Mouse (Mus musculus) neutrophil, adult 5-6 weeks (primary cell): ENCODE measurements around the gene Camk1g. TPM values are rescaled to one million over a fixed set of nuclear protein-coding genes. Genes with fewer than 3 reads are reported as not detected.

ENCODE experiments used
- ATAC-seq: fragments of 151-379, 151-347 bp; 2 replicates; pipeline ENCODE4 v1.8.0; 2017; ENCODE audit warnings: mild to moderate bottlenecking, moderate TSS enrichment; ENCODE audit not compliant: insufficient number of reproducible peaks, poor library complexity, low FRiP score, severe bottlenecking; ENCODE audit errors: extremely low read depth
- total RNA-seq: library from RNA; stranded (forward); fragments of 200-1000 nt; gene quantifications from 2 replicates; pipeline ENCODE4 v1.2.3, GENCODE M21; 2017

Gene Camk1g
- total RNA-seq: not detected in 2 replicates

DNA sequence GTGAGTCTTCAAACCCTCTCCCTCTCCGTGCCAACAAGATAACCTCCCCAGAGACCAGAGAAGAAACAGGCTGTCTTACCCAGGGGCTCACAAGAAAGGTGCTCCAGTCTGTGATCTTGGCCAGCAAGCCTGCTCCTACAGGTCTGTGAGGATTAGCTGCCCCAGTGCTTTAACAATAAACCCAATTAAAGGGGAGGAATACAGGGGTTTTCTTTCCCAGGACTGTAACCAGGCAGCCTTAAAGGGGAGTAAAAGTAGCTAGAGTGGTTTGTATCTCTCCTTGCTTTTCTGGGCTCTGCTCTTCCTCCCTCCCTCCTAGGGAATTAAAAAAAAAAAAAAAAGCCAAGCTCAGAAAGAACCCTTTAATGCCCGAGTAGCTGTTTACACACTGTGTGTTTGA lies at the start of gene Camk1g:
TSS of gene Camk1g (minus strand) at position 203 of the 400 bp plus-strand sequence.
- no peak for ATAC-seq

DNA sequence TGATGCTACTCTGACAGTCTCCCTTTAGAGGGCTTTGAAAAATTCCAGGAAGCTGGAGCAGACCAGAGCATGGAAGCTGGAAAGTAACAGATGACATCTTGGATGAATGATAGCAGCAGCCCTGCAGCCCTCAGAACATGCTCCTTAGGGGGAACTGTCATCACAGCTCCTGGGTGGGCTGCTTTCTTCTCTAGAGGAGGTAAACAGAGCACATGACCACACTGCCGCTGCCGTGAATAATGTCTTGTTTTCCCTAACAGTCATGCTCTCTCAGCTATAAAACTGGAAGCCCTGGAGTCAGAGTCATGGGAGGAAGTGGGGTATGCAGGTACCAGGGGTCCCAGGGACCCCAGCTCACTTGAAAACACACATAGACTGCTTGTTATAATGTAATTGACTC lies 49.1 kb upstream of the Camk1g start:
- ATAC-seq: no peak

DNA sequence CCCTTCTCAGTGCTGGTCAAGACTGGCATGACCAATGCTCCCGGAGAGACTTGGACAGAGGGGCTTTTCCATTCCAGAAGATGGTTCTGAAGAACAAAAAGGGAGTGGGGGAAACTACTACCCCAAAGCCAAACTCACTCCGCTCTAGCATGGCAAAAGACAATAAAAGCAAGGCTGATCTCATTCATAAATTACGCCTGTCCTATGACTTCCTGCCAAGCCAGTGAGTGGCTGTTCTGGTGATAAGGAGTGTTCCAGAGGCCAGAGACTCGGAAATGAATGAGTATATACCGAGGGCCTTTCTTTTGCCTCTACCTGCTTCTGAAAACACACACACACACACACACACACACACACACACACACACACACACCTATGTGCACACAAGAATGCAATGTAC lies 48.6 kb upstream of the Camk1g start:
- no peak for ATAC-seq

DNA sequence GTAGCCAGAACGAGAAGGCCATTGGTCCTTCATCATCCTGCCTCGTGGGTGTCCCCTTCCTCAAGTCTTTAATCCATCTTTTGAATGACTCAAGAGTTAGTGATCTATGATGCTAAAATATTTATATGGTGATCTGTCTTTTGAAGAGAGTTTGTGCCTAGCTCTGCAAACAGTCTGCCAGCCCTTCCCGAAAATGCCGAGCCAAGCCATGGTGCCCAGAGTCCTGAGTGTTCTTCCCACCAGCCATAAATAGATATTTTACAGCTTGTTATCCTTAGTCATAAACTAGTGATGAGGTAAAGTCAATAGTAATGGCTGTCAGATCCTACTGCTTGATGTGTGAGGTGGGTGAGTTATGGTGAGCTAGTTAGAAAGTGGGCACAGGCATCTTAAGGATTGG lies 44.0 kb upstream of the Camk1g start:
- no peak for ATAC-seq

DNA sequence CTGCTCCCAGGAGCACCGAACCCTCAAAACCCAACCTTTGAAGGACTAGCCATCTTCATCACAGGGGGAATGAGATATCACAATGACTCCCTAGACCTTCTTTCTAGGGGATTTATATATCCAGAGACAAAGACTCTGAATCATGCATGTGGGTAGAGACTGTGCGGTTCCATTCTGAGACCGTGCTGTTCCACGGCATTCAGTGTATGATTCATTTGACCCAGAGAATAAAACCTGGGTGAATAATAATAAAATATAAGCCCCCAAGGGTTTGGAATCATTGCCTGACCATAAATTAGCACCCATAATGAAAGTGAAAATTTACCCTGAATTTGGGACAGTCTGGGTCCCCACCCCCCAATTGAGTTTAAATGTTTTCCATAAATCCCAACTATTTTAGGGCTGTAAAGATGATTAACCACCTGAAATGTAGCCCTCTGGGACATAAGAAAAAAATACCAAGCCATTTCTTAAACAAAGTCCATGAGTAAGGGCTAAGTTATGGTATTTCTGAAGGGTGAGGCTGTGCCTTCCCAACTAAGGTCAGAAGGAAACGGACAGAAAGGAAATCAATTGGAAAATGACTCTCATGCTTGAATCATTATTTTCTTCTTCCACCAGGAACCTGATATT lies 43.4 kb upstream of the Camk1g start:
- no peak for ATAC-seq

DNA sequence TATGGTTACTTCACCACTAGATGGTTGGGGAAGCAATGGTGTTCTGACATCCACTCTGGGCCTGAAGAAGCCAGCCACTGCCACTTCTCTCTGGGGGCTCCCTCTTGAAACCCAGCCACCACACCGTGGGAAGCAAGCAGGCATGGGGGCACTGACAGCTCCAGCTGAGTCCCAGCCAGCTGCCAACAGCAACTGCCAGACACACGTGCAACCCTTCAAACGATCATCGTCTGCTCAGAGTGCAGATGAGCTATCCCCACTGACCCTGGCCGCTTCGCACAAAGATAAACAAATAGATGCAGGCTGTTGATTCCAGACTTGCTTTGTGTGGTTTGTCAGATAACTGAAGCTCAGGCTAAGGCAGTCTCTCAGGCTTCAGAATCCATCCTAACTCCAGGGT lies 37.4 kb upstream of the Camk1g start:
- no peak for ATAC-seq

DNA sequence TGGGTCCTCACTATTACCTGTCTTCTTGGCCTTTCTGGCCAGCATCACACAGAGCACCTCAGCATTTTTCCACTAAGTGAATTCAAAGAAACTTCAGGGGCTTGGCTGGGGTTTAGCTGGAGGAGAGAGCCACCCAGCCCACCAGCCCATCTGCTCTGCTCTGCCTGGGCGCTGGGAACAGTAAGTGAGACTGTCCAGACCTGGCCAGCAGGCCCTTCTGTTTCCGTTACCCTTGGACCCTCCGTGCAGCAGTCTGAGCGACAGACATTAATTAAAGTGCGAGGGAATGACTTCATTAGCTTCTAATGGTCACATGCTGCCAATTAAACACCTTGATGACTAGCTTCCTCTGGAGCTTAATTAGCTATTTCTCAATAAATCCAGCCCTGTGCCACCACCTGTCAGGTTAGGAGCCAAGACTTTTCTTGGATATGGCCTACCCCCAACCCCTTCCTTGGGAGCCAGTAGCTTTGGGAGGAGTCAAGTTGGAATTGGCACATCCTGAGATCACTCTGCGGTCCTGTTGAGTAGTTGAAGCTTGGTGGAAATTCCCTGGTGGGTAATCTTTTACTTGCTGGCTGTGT lies 36.1 kb upstream of the Camk1g start:
- ATAC-seq: no peak

DNA sequence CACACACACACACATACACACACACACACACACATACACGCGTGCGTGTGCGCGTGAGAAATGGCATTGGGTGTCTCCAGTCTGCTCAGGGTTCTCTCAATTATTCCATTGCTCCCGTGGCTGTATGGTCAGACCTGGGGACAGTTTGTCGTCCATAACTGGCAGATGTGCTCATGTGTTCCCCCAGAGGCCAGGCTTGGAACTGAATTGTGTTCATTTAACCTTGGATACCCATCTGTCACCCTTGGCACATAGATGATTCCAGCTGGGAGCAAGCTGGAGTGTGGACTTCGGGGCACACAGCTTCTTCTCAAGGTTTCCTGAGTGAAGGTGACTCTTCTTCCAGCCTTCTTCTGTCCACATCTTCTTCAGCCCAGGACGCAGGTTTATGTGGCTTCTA lies 31.6 kb upstream of the Camk1g start:
- no peak for ATAC-seq

DNA sequence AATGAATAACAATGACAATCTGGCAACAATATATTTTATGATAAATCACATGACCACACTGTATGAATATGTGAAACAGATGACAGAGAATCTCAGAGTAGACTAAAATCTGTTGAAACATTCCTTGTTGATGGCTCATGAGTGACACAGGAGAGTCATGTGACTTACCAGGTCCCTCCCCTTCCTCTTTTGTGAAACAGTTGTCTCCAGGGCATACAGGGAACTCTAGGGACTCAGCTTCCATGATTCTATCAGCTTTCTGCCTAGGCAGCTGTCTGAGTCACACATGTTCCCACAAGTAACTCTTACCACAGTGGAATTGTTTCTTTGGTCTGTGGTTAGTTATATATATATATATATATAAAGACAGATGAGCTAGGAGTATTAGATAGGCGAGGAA lies 30.2 kb upstream of the Camk1g start:
- no peak for ATAC-seq

DNA sequence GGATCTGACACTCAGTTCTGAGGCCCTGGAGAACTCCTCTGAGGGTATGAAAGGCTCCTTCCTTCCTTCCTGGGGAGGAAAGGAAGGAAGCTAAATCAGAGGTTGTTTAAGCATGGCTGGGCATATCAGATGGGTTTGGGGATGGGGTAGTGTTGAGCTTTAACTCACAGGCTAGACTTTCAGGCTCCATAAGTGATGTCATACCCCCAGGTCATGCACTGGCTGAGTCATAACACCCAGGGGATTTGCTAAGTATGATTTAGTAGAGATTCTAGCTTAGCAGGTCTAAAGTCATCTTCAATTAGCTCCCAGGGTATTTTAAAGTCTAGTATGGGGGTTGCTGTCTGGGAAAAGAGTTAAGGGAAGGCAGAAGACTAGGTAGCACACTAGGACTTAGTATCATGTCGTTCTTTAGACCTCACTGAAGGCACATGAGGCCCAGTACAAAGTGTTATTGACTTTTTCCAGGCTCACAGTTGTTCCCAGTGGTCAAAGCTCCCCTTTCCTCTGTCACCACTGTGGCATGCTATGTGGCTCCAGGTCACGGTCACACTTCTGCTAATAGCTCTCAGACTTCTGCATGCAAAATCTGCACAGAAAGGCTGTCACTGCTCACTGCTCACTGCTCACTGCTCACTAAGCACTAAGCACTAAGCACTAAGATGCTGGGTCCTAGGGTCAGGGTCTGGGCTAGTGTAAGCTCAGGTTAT lies 28.8 kb upstream of the Camk1g start:
- no peak for ATAC-seq

DNA sequence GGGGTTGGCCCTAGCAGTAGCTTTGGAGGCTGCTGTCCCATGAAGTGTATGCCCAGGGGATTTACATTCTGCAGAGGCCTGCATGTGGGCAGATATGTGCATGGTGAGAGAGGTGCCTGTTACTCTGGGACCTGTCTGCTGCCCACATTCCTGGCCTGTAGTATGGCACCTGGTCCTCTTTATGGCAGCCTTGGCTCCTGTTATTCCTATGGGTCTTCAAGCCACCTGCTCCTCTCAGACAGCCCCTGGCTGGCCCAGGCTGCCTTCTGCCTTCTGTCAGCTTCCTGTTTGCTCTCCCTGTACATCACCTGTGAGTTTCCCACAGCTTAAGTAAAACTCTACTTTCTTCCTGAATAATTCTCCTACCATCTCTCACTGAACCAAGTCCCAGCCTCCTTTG lies 27.0 kb upstream of the Camk1g start:
- no peak for ATAC-seq

DNA sequence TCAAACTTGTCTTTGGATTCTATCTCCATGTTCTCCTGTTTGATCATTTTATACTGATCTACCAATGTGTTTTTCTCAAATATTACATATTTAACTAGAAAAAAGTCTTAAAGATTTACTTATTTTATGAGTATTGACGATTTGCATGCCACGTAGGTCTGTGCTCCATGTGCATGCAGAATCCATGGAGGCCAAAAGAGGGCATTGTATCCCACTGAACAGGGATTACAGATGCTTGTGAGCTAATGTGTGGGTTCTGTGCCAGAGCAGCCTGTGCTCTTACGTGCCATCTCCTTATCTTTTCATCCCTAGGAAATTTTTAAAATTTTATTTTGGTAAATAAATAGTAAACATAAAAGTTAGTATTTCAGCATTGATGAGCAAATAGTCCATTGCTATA lies 22.2 kb upstream of the Camk1g start:
- no peak for ATAC-seq

DNA sequence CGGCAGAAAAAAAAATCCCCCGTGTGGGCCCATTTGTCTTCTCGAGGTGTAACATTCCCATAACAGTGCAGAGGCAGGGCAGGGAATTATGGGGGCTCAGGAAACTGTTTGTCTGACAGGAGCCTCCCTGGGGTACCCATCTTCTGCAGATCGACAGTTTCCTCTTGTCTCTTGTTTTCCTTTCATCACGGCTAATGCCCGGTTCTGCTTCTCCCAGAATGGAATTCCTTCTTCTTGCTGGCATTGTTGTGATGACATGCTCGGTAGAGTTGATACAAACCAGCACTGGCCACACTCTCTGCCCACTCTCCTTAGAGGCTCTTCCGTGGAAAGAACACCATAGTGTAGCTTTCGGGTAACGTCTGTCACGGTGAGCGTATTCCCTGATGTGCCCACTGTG lies 19.9 kb upstream of the Camk1g start:
- ATAC-seq: no peak

DNA sequence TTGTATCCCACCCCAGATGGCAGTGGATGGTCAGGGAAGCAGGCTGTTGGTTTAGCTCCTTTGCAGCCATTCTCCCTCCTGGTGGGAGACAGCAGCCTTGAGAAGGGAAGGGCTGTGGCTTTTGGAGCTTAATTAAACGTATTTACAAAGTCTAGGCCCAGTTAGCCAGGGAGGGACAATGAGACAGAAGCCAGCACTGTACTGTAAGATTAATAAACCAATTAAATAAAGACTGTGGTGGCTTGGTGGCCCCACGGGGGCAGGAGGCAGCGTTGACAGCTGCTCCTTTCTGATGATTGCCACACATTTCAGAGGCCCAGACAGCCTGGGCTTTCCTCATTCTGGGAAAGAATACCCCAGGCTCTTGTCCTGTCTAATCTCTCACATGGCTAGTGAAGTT lies 19.4 kb upstream of the Camk1g start:
- no peak for ATAC-seq

DNA sequence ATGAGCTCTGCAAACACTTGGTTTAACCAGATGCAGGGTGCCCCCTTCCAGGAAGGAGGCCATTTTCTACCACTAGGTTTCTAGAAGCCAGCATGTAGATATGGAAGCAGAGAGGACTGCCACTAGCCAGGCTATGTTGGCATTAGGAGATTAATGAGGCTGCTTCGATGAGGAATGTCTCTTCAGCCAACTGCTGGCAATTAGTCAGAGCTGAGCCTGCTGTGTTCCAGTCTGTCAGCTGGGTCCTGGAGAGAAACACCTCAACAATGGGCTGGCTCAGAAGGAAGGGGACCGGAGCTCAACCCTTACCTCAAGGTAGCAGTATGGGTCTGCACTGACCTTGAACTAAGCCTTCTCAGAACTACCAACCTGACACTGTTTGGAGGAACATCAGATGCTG lies 17.1 kb upstream of the Camk1g start:
- ATAC-seq: no peak

DNA sequence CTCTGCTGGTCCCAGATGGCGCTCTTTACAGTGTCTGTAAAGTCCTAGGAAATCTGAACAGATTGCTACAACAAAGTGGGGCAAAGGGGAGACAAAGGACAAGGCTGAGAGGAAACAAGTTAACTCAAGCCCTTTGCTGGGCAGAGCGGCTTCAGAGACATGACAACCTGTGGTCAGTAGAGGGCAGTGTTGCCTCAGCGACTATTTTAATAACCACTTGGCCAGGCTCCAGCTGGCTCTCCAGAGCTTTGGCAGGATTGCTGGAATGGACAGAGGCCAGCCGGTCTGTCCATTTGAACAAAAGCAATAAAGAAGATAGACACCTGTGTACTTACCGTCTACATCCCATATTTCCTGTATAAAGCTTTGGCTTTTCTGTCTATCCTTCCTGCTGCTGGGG lies 16.0 kb upstream of the Camk1g start:
- no peak for ATAC-seq

DNA sequence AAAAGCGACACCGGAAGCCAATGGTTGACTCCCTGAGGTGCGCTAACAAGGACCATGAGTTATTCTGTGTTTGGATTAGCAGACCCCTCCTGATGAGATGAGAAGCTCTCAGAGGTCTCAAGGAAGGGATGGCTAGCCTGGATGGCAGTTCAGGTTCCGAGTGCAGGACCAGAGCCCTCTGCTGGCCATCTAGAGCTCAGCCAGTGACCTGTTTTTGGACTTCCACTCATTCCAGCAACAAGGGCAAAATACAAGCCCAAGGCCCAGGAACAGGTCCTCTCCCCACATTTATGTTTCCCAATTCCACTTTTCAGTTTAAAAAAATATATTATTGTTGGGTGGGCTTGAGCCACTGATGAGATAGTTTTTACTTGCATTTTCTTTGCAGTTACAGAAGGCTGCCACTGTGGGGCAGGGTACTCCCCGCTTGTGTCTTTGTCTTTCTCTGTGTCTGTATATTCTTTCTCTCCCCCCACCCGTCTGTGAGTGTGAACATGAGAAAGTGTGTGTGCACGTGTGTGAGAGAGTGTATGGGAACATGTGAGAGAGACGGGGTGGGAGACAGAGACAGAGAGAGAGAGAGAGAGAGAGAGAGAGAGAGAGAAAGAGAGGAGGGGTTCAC lies 12.9 kb upstream of the Camk1g start:
- peak; percentile 55; the same call in 1 of the 2 replicates for ATAC-seq

DNA sequence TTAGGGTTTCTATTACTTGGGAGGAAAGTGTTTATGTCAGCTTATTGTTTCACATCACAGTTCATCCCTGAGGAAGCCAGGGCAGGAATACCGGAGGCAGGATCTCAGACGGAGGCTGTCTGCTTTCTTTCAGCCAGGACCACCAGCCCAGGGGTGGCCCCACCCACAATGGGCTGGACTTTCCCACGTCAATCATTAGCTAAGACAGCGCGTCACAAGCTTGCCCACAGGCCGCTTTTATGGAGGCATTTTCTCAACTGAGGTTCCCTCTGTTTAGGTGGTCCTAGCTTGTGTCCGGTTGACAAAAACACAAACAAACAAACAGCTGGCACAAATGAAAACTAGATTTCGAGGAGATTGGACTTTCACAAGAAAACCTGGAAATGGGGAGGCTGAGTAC lies 12.3 kb upstream of the Camk1g start:
- ATAC-seq: no peak

DNA sequence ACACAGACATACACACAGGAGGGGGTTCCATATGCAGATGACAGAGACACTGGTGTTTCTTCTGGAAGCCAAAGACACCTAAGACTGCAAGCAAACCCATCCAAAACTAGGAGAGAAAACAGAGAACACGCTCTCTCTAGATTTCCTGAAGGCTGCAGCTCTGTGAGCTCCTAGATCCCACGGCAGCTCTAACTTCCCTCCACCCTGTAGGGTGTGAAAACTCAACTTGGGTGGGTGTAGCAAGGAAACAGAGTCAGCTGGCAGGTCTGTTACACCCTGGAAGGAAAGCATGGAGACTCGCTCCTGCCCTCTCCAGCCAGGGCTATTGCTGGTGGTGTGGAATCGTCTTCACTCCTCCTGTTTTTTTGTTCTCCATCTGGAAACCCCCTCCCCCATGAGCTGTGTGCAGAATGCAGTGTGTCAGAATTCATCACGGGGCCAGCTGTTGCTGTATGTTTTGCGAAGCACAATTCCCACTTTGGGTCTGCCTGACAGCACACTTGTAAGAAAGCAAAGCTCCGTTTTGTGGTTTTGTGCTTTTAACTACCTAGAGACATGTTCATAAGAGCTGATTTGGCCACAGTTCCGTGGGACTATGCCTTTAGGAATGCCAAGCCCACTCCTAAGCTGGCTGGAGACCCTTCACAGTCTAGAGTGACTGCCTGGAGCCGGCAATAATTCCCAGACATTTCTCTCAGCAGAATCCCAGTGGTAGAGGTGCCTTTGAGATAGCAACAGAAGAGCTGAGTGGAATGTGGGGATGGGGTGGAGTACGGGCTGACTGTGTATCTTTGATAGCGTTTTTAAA lies 11.7 kb upstream of the Camk1g start:
- no peak for ATAC-seq
